Mouse (Mus musculus) erythroblast, adult 5-6 weeks (primary cell): ENCODE measurements around the gene RPS10-NUDT3. TPM values are rescaled to one million over a fixed set of nuclear protein-coding genes. Genes with fewer than 3 reads are reported as not detected.

Source experiments
- ATAC-seq: replicated peaks from 2 replicates; pipeline ENCODE4 v1.8.0; 2016; ENCODE audit warnings: moderate number of reproducible peaks, mild to moderate bottlenecking, moderate TSS enrichment, inconsistent platforms; ENCODE audit not compliant: poor library complexity, low FRiP score, severe bottlenecking
- total RNA-seq, 2 experiments: library from RNA; stranded (forward) in 1 of 2; stranded (reverse) in 1 of 2; fragments of 150-400 nt in 1 of 2; fragments of 200-764, 138-1000 nt in 1 of 2; gene quantifications; 2 replicates each; pipeline versions ENCODE4 v1.2.3 to v1.2.4; 2015 to 2017; ENCODE audit warnings: low replicate concordance in 2 of 2

RPS10-NUDT3 gene
- total RNA-seq, 2 experiments from 2014 or later, result not detected

DNA sequence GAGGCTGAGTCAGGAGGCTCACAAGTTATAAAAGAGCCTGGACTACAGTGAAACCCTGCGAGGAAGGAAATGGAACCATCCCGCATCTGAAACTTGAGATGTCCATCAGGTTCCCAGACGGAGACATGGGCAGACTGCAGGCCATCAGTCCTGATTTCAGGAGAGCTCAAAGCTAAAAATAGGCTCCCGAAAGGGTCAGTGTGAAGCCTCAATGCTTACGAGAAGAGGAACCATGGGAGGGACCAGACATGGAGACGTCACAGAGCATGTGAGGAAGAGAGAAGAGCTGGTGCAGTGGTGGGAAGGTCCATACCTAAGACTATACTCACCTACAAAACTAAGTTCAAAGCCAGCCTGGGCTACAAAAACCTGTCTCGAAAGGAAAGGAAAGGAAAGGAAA is 19.6 kb downstream of the RPS10-NUDT3 start:
- no peak for ATAC-seq

DNA sequence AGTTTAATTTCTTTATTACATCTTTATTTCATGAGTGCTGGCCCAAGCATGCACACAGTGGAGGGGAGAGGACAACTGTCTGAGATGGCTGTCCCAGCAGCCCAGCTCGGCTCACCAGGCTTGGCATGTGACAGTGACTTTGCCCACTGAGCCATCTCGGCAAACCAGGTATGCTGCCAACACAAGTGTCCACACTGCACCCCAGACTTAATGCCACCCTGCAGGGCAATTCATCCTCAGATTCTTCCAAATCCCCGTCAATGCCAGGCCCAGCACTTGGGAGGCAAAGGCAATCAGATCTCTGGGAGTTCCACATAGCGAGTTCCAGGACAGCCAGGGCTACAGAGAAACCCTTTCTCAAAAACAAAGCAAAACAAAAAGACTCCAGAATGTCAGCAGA is 22.0 kb downstream of the RPS10-NUDT3 start:
- no peak for ATAC-seq

DNA sequence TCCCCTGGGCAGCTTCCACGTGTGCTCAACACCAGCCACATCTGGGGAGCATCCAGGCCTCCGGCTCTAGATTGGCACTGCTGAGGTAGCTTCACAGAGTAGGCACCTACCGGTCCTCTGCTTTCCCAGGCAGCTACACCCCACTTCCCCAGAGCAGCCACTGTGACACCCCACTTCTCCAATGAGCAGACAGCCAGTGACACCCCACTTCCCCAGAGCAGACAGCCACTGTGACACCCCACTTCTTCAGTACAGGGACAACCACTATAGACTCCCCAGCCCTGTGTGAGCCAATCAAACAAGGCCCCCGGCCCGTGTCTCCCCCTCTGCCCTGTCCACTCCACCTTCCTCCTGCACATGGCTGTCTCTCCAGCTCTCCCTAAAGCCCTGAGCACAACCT is 23.0 kb downstream of the RPS10-NUDT3 start:
- ATAC-seq, result no peak

DNA sequence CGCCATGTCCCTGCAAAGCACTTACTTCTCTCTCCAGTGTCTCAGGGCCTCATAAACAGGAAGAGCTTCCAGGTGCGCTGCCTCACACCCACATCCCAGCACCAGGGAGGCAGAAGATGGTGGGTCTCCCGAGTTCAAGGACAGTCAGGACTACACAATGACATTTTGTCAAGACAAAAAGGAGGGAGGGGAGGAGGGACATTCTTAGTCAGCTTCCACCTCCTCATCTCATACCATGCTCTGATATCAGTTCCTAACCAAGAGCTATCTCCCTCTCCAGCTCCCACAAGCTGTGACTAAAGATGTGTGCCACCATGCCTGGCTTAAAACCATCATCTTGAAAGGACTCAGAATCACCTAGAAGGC is 23.5 kb downstream of the RPS10-NUDT3 start:
- no peak for ATAC-seq

DNA sequence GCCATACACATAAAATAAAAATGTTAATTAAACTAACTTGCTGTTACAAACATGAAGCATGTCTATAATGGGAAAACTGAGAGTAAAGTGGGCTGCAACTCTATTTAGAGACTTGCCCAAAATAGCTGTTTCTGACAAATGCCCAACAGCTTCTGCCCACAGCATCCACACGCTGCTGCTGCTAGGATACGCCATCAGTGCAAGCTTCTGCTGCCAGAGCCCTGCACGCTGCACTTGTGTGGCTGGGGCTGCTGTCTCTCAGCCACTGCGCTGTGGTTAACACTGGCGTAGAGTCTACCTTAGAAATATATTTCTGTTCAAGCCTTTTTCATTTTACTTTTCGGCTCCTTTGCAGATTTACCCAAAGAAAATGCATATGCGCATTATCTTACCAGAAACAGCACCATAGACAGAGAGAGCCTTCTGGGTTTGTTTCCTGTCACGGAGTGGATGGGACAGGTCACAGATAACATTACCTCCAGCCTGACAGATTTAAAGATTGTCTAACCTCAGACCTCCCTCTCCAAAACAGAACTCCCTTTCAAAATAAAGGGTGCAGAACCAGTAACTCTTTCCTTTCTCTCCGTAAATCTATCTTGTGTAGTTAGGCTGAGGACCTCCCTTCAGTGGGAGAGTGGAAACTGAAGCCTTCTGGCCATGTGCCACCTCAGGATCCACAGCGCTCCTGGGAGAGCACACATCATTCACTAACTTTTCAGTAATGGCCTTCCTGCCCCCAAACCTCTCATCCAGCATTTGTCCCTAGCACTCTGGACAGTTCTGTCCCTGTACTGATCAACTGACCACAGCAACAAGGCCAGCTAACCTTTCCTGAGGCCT is 24.1 kb downstream of the RPS10-NUDT3 start:
- ATAC-seq, result no peak

DNA sequence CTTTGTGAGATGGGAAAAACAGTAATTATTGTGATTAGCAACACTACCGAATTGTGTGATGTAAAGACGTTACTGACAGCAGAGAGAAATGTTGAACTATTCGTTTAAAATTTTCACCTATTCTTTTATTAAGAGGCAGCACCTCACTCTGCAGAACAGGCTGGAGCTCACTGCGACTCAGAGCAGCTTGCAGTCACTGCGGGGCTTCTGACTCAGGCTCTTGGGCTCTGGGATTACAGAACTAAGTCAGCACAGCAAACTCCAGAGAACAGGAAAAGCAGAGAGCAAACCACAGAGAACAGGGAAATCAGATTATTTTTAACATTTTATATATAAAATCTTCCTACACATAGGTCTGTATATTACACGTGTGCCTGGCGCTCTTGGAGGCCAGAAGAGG is 25.4 kb downstream of the RPS10-NUDT3 start:
- ATAC-seq, result no peak

DNA sequence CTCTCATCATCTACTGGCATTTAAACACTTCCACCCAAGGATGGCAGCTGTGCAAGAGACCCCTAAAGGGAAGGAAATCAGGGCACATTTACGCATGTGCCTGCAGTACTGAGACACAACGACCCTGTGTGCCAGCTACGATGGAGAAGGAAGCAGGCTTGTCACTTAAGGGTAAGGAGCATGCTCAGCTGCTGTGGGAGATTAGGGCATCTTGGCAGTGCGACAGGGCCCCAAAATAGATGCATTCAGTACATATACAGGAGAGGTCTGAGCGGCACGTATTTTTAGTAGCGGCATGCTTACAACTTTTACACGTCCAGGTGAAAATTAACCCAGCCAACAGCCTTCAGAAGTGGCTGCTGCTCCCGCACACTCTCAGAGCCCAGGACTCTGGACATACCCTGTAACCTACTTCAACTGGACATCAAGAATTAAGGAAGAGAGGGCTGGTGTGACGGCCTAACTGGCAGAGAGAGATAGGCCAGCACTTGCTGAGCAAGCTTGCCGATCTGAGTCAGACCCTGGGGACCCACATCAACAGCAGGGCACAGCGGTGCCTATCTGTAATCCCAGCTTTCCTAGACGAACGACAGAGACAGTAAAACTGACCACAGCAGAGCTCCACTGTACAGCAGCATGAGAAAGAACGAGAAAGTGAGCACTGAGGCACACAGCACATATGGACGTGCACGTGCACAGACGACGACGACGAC is 31.3 kb downstream of the RPS10-NUDT3 start:
- ATAC-seq, result peak; percentile 63

DNA sequence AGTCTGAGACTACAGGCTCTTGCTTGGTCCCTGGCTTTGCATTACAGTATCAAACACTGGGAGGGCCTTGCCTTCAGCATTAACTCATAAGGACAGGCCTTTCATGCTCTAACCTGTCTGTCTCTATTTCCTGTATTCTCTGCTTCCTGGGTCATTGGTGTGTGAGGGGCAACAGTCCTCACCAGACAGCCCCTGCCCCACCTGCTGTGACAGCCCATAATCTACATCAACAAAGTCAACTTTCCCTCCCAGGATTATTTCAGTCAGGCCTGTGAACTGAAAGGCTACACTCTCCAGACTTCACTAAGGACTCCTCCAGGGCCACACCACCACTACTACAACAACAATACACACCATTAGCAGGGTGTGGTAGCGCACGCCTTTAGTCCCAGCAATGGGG is 32.0 kb downstream of the RPS10-NUDT3 start:
- ATAC-seq, result no peak

DNA sequence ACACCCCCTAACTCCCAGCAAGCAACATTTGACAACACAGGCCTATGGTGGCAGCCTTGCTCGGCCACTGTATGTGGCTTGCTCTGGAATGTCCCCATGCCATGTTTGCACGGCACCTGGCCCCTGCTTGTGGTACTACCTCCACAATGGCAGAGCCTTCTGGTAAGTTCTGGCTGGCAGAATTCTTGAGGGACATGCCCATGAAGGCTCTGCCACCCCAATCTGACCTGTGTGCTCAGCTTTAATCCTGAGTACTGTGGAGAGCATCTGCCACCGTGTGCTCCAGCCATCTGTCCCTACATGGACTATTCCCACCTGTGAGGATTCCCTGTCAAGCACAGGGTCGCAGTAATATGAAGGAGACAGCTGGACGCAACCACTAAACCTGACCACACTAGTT is 34.2 kb downstream of the RPS10-NUDT3 start:
- ATAC-seq, result no peak

DNA sequence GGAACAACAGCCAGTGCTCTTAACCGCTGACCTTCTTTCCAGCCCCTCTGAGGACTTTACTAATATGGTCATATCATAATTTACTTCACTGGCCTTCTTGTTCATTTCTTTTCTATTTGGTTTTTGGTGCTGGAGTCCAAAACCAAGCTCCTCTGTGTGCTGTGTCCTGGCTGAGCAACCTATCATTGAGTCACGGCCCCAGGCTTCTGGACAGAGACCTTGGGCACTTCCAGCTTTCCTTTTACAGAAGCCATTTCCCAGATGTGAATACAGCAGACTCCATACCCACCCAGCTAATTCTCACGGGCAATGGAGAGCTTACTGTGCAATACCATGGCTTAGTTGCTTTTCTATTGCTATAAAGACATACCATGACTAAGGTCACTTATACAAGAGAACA is 34.7 kb downstream of the RPS10-NUDT3 start:
- no peak for ATAC-seq

DNA sequence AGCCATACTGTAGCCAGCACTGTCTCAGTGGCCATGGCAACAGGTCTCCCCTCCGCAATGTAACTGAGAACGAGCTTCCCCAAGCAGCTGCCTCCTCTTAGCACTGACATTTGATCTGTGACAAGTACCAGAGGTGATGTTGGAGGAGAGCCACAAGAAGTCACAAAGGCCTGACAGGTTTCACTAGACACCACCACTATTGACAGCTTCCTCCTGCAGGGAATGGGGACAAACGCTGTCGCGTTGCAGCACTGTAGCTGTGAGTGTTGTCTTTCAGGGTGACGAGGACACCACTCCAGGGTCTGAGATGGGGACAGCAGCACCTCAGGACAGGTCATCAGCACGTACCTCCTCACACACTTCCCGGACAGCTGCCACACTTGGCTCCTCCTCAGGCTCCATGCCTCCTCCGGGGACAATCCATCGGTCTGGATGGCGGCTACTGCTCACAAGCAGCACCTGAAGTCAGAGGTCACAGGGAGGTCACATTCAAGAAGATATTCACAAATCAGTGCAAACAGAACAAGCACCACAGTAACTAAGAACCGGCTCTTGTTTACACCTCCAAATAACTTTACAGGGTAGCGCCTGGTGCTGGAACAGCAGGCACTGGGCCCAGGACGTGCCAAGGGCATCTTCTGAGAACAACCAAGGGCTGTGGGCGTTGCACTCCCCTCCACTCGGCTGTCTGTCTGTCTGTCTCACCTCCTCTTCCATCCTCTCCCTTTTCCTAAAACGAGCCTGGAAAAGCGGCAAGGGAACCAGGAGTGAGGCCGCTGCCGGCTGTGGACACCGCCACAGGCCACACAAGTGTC is 38.4 kb downstream of the RPS10-NUDT3 start:
- ATAC-seq, result no peak

DNA sequence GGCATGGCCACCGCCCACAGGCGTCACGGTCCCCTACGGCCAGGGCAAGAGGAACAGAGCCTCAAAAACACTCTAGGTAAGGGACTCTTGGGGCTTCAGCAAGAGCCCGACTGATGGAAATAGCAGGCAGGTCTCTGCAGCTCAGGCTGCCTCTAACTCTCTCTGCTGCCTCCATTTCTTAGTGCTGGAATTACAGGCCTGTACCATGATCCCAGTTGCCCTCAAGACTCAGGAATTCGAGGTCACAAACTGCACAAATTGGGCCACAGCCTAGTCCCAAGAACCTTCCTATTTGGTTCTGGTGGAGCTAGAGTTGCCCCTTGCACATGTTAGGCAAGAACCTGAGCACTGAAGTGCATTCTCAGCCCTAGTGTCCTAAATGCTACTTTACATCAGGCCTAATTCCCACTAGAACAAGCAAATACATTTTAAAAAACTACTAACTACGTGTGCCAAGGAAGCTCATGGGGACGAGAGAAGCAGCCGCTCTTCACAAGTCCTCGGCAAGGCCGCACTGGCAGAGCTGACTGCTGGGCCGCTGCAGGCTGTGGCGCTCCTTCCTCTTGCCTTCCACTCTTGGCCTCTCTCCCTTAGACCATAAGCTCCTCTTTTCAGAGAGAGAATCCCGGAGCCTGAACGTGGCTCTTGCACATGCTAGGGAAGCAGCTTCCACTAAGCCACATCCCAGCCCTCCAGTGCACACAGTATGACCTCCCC is 39.2 kb downstream of the RPS10-NUDT3 start:
- ATAC-seq, result no peak

DNA sequence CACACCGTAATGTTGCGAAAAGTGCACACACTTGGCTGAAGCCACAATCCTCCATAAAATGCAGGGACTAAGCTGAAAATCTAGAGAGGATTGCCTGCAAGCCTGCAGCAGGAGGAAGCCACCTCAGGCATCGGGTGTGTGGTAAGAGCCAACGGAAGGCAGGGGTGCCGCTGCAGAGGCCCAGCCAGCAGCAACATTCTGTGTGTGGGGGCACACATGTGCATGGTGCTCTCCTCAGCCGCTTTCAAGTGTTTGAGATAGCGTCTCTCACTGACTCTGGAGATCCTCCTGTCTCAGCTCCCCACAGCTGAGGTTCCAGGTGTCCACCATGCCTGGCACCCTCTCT is 42.5 kb downstream of the RPS10-NUDT3 start:
- ATAC-seq, result no peak

DNA sequence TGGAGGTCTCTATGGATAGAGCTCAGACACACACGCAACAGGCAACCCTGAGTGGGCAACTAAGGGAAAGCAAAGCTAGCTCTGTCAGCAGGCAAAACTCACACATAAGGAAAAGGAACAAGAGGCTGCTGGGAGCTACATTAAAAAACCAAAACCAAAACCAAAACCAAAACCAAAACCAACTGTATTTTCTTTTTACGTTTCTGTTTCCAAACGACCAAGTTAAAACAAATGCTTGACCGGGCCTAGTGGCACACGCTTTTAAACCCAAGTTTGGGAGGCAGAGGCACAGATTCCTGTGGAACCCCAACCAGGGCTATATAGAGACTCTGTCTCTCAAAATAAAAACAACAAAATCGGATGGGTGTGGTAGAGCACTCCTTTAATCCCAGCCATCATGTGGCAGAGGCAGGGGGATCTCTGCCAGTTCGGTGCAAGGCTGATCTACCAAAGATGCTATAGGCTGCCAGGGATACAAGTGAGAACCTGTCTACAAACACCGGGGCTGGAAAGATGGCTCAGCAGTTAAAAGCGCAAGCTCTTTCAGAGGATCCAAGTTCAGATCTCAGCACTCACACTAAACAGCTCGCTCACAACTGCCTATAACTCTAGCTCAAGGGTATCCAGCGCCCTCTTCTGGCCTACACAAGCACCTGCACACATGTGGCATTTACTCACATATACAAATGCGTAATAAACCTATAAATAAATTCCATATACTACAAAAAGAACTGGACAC is 43.0 kb downstream of the RPS10-NUDT3 start:
- ATAC-seq, result no peak

DNA sequence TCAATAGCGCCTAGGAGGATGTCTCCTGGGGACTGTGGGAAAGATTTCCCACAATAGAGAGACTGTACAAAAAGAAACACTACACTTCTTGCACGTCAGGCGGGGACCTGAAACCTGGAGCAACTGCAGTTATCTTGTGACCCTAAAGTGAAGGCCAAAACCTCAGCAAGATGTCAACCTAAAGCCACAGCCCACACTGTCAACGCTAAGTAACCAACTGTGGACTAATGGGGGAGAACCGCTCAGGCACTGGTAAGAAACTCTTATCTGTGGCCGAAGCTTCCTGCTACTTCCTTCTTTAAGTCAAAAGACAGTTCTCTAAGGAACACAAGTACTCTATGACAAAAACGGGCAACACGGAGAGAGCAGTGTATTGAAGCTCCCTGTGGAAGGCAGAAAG is 46.8 kb downstream of the RPS10-NUDT3 start:
- ATAC-seq, result no peak

DNA sequence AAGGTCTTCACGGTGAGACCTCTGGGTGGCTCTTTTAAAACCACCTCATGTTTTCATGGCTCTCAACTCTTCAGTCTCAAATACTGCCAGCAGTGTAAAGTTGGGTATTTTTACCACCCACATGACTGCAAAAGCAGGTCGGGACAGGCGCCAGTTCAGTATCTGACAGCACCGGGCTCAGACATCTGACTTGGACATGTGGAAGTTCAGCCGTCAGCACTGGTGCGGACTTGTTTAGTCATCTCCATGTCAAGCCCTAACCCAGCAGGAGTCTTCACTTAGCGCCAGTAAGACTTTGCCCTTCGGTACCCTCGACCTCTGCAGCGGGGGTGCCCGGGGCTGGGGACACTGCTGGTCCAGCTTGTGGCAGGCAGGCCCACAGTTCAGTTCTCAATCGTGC is 47.8 kb downstream of the RPS10-NUDT3 start:
- no peak for ATAC-seq

DNA sequence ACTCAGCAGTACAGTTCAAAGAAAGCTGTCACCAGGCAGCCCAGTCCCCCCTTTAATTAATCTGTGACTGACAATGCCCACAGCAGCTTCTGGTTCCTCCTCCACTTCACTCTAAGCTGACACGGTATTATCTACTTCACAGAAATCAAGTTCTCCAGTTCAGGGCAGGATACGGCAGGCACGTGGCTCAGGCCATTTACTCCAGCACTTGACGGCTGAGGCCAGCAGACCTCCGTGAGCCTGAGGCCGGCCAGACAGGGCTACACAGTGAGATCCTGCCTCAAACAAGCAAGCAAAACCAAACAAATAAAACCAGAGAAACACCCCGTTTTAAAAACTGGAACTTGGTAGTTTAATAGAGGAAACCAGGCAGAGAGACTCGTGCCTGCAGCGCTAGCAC is 48.4 kb downstream of the RPS10-NUDT3 start:
- no peak for ATAC-seq

DNA sequence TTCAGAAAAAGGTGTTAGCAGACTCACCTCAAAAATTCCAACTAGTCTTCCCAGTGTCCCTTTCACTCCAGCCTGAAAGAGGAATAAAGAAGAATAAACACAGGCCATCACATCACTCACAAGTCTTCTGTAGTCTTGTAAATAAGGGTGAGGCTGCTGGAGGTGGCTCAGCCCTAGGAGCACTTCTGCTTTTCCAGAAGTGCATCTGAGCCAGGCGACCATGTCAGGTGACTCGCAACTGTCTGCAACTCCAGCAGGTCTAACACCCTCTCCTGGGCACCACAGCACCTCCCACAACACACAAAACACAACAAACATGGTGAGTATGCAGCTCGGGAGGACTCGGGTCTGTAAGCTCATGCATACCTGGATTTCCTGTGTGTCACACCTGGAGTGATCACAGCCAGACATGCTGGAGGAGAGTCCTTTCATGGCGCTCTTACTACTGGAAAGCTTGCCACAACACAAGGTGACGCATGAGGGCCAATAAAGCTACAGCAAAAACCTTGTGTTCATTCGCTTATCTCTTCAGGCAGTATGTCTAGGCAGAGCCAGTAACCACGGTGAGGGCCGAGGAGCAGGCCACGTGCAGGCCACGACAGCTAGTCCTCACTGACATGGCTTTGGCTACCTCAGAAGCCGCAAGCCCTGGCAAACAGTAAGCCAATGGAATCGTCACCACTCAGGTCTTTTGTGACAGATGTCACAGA is 51.7 kb downstream of the RPS10-NUDT3 start:
- ATAC-seq, result 0 out of 2 replicates have a peak, but pooled peaks have one; percentile 36
